Mouse (Mus musculus): Measurements from ENCODE around the gene Rps11.

- TF ChIP-seq POLR2A (IDR thresholded peaks at IDR 0.05; ENCODE audit: insufficient read length, low read depth) (peak; percentile 63), SRF (IDR thresholded peaks at IDR 0.05; ENCODE audit: control insufficient read depth, insufficient read length, low read depth) (no peak)
Observed at GRCm38 (mm10) chr7:45103652-45104180, 20.5 kb downstream of the Rps11 start, which contains the start of gene Fcgrt.

Data from myocyte (in vitro differentiated cells).